Mouse (Mus musculus): ENCODE results near the gene Prr14. TPM values are rescaled to one million over a fixed set of nuclear protein-coding genes. Genes with fewer than 3 reads are reported as not detected.
"Not testable (repeated sequence)": the region's sequence is repeated elsewhere in the genome, so short reads cannot be mapped to it uniquely, and the experiment has no call there.

The Prr14 gene
- polyA plus RNA-seq, 1 experiment from 2014 or later: 44.7 TPM

DNA sequence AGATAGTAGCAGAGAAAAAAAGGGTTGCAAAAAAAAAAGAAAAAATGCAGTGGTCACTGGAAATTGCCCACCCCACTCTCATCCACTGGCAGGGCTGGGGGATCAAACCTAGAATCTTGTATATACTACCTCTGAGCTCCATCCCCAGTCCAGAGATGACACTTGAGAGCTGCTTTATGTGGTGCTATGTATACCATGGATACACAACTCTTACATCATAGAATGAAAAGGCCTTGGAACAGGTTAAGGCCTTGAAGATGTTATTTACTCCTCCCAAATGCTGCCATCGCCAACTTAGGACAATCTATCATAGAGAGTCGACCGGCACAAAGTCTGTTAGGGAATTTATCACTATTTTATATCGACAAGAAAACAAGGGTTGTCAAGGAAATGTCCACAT lies 17.4 kb downstream of the Prr14 start:
- Histone ChIP-seq H3K9ac (ENCODE audit: low read length) (no peak overlapping the region), H3K36me3 (ENCODE audit: control insufficient read depth, insufficient read depth, low read length) (peaks cover 56% of the 10 kb centered on the region), H3K4me3 (ENCODE audit: low read depth, low read length) (no peak overlapping the region; the same call in 1 of the 2 replicates)

DNA sequence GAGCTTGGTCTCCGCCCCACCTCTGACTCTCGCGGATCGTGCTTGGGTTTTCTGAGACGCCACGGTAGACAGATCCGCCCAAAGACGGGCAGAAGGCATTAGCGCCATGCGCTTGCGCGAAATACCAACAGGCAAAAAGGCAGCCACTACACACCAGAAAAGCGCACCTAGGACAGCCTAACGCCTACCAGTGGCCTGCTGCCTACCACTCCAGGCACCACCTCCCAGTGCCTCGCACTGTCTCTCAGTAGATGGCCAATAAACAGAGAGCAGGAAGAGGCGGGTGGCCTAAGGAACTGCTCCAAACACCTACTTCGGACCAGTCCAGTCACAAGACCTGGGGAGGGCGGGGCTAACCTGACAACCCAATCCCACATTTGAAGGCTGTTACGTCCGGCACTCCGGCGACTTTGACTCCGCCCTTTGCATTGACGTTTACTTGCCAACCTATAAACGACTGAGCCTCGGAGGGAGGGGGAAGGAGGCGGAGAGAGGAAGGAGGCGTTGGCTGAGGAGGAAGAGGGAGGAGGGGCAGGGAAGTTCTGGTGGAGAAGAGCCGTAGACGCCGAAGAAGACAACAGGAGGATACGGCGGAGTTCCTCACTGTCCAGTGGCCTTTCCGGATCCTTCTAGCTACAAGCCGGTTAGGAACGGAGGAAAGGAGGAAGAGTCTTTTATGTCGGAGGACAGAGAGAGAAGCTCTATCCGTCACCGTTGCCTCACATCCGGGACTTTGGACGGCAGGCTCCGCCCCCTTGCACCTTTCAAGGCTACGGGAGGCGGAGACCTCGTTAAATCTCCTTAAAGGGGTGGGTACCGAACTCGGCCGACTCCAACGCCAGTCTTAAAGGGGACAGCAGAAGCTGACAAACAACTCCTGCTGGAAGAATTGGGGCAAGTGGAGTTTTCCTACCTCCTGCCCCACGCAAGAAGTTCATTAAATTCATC lies 18.6 kb downstream of the Prr14 start:
- H3K9me3 ChIP-seq (replicated peaks; ENCODE audit: control insufficient read depth, low read length): no peaks in the 10 kb centered on the region
- no peaks in the 10 kb centered on the region for H3K27me3 ChIP-seq (replicated peaks; ENCODE audit: control insufficient read depth, insufficient read depth, low read length)
- H3K4me1 ChIP-seq (ENCODE audit: control insufficient read depth, insufficient read depth, low read length): peaks cover 22% of the 10 kb centered on the region
- peak overlapping the region; percentile 96 for H3K9ac ChIP-seq (ENCODE audit: low read length)
- under 1% methylated on average over 50 of the region's 50 CpGs for WGBS
- peak; percentile 99 for DNase-seq (ENCODE audit: low spot score)
- peak overlapping the region; percentile 96 for H3K27ac ChIP-seq (ENCODE audit: low read depth, low read length)
- peaks cover 67% of the 10 kb centered on the region for H3K36me3 ChIP-seq (ENCODE audit: control insufficient read depth, insufficient read depth, low read length)
- ATAC-seq: peak; percentile 91
- peak overlapping the region; percentile 98 for H3K4me3 ChIP-seq (ENCODE audit: low read depth, low read length)
- peak overlapping the region; percentile 99 for H3K4me2 ChIP-seq (ENCODE audit: low read length)

More for the DNA sequence above, 17.4 kb downstream of the Prr14 start:
- Histone ChIP-seq H3K4me1 (ENCODE audit: control insufficient read depth, insufficient read depth, low read length) (peaks cover 28% of the 10 kb centered on the region), H3K27ac (ENCODE audit: low read depth, low read length) (0 out of 2 replicates have a peak overlapping the region, but pooled peaks have one; percentile 96), H3K27me3 (replicated peaks; ENCODE audit: control insufficient read depth, insufficient read depth, low read length) (no peaks in the 10 kb centered on the region), H3K9me3 (replicated peaks; ENCODE audit: control insufficient read depth, low read length) (no peaks in the 10 kb centered on the region), H3K4me2 (ENCODE audit: low read length) (peak overlapping the region; percentile 99; the same call in 1 of the 2 replicates)
- DNase-seq (ENCODE audit: low spot score): no peak
- 86% methylated on average over 4 of the region's 4 CpGs for WGBS
- ATAC-seq: no peak

DNA sequence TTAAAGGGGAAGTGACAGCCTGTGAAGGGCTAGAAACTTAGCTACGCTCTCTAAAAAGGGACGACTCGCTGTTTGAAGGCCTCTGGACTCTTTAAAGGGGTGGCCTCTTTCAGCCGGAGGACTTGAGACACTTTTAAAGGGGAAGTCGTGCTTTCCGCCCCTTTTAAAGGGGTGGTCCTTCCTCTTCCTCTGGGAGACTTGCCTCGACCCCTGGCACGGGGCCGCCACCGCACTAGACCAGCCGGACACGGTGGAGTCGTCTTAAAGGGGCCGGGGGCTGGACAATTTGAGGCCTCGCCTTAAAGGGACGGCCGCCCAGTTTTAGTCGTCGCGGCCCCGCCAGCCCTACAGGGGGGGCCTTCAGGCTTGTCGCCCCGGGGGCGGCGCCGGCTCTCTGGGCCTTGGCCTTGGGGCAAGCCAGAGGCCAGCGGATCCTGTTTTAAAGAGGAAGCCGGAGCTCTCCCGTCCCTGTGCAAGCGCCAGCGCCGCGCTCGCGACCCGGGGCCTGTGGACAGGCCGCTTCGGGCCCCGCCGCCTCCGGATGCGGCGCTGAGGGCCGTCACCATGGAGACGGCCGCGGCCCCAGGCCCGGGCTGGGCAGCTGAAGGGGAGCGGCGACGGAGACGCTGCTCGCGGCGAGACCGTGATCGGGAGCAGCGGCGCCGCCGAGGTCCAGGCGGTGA lies 19.4 kb downstream of the Prr14 start, which contains the start of gene Fbrs:
TSS of gene Fbrs (plus strand) at position 565 of the 683 bp plus-strand sequence.
- Histone ChIP-seq H3K27ac (ENCODE audit: low read depth, low read length) (peak within 1 kb of the TSS; percentile 96), H3K27me3 (replicated peaks; ENCODE audit: control insufficient read depth, insufficient read depth, low read length) (no peaks in the 10 kb centered on the region), H3K9ac (ENCODE audit: low read length) (peak within 1 kb of the TSS; percentile 96), H3K36me3 (ENCODE audit: control insufficient read depth, insufficient read depth, low read length) (peaks cover 69% of the 10 kb centered on the region), H3K4me3 (ENCODE audit: low read depth, low read length) (peak within 1 kb of the TSS; percentile 98), H3K4me2 (ENCODE audit: low read length) (peak within 1 kb of the TSS; percentile 99), H3K4me1 (ENCODE audit: control insufficient read depth, insufficient read depth, low read length) (peaks cover 22% of the 10 kb centered on the region), H3K9me3 (replicated peaks; ENCODE audit: control insufficient read depth, low read length) (no peaks in the 10 kb centered on the region)
- DNase-seq (ENCODE audit: low spot score) (peak; percentile 98), ATAC-seq (peak; percentile 77)
- under 1% methylated on average over 48 of the region's 62 CpGs for WGBS

DNA sequence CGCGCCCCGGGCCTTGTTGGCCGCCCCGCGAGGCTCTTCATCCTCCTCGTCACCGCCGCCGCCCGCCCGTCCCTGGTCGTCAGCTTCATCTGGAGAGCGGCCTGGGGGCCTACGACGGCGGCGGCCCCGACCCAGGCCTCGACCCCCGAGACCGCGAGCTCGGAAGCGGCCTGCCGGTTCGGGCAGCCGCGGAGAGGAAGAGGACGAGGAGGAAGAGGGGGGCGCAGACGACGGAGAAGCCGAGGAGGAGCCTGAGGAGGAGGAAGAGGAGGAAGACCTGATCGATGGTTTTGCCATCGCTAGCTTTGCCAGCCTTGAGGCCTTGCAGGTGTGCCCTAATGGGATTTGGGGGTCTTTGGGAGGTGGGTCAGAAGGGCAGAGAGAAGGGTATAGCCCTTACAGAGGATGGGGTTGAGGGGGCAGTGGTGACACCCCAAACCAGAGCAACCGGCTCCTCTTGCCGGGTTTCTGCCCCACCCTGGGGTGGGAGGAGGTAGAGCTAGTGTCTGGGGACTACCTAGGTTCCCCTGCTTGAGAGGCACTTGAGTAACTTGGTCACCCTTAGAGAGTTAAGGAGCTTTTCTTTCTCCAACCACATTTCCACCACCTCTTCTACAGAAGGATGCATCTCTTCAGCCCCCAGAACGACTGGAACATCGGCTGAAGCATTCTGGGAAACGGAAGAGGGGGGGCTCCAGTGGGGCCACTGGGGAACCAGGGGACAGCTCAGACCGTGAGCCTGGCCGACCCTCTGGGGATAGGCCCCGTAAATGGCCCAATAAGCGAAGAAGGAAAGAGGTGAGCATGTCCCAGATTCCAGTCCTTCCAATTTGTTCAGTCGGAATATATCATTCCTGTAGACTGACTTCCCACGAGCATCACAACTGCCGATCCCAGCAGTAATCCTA lies 20.2 kb downstream of the Prr14 start:
- ATAC-seq: no peak
- Histone ChIP-seq H3K36me3 (ENCODE audit: control insufficient read depth, insufficient read depth, low read length) (peaks cover 69% of the 10 kb centered on the region), H3K9me3 (replicated peaks; ENCODE audit: control insufficient read depth, low read length) (no peaks in the 10 kb centered on the region), H3K9ac (ENCODE audit: low read length) (peak overlapping the region; percentile 96), H3K4me2 (ENCODE audit: low read length) (peak overlapping the region; percentile 99), H3K27me3 (replicated peaks; ENCODE audit: control insufficient read depth, insufficient read depth, low read length) (no peaks in the 10 kb centered on the region), H3K4me1 (ENCODE audit: control insufficient read depth, insufficient read depth, low read length) (peaks cover 22% of the 10 kb centered on the region), H3K4me3 (ENCODE audit: low read depth, low read length) (peak overlapping the region; percentile 98), H3K27ac (ENCODE audit: low read depth, low read length) (peak overlapping the region; percentile 96)
- 4% methylated on average over 47 of the region's 48 CpGs for WGBS
- DNase-seq (ENCODE audit: low spot score): no peak

DNA sequence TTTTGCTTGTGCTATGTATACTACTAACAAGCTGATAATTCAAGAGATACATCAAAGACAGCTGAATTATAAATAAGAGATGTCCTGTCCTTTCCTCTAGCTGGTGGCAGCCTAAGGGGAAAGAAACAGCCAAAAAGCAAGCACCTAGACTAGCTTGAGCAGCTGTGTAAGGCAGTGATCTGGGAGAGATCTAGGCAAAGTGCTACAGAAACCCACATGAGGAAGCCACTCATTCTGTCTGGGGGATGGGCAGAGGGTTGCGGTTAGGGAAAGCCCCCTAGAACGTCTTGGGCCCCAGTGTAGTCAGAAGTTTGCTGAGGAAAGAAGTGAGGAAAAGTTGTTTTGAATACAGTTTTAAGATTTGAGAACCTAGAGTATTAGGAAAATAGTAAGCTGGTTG lies 20.9 kb downstream of the Prr14 start:
- H3K27me3 ChIP-seq (replicated peaks; ENCODE audit: control insufficient read depth, insufficient read depth, low read length): no peaks in the 10 kb centered on the region
- peak overlapping the region; percentile 98 for H3K4me3 ChIP-seq (ENCODE audit: low read depth, low read length)
- peak overlapping the region; percentile 99 for H3K4me2 ChIP-seq (ENCODE audit: low read length)
- no peaks in the 10 kb centered on the region for H3K9me3 ChIP-seq (replicated peaks; ENCODE audit: control insufficient read depth, low read length)
- WGBS: 82% methylated on average over 2 of the region's 2 CpGs
- H3K27ac ChIP-seq (ENCODE audit: low read depth, low read length): no peak overlapping the region
- no peak for ATAC-seq
- peak overlapping the region; percentile 96 for H3K9ac ChIP-seq (ENCODE audit: low read length)
- DNase-seq (ENCODE audit: low spot score): no peak
- H3K36me3 ChIP-seq (ENCODE audit: control insufficient read depth, insufficient read depth, low read length): peaks cover 69% of the 10 kb centered on the region
- peaks cover 22% of the 10 kb centered on the region for H3K4me1 ChIP-seq (ENCODE audit: control insufficient read depth, insufficient read depth, low read length)

DNA sequence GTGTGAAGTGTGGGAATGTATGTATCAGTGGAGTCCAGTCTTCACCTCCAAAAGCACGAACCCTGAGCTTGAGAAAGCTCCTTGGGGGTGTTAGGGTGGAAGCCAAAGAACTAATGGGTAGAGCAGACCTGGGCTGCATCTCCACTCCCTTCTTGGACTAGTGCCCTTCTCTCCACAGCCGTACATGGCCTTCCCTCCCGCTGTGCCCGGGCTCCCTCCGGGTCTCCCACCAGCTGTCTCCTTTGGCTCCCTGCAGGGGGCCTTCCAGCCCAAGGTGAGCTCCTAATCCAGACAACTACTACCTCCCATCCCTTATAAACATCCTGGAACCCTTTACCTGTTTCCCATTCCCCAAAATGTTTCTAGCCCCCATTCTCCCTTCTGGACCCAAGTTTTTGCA lies 26.0 kb downstream of the Prr14 start:
- WGBS: 88% methylated on average over 5 of the region's 5 CpGs
- no peak overlapping the region for H3K27ac ChIP-seq (ENCODE audit: low read depth, low read length)
- H3K27me3 ChIP-seq (replicated peaks; ENCODE audit: control insufficient read depth, insufficient read depth, low read length): no peaks in the 10 kb centered on the region
- ATAC-seq (no peak), DNase-seq (ENCODE audit: low spot score) (no peak)
- H3K4me2 ChIP-seq (ENCODE audit: low read length): no peak overlapping the region
- H3K9me3 ChIP-seq (replicated peaks; ENCODE audit: control insufficient read depth, low read length): no peaks in the 10 kb centered on the region
- peaks cover 96% of the 10 kb centered on the region for H3K36me3 ChIP-seq (ENCODE audit: control insufficient read depth, insufficient read depth, low read length)
- peaks cover 7% of the 10 kb centered on the region; the same call in 1 of the 2 replicates for H3K4me1 ChIP-seq (ENCODE audit: control insufficient read depth, insufficient read depth, low read length)
- H3K4me3 ChIP-seq (ENCODE audit: low read depth, low read length): no peak overlapping the region
- no peak overlapping the region for H3K9ac ChIP-seq (ENCODE audit: low read length)

DNA sequence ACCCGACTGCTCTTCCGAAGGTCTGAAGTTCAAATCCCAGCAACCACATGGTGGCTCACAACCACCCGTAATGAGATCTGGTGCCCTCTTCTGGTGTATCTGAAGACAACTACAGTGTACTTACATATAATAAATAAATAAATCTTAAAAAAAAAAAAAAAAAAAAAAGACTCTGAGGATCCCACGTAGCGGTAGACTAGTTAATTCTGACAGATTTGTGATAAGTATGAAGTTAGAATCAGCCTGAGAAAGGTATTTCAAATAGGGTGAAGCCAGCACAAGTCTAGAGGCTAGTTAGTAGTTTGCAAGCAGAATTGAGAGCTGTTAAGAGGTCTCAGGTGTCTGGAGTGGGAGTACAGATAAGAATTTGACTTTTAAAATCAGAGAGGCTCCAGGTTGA lies 29.0 kb downstream of the Prr14 start:
- ATAC-seq; H3K27ac ChIP-seq (ENCODE audit: low read depth, low read length); H3K9me3 ChIP-seq (replicated peaks; ENCODE audit: control insufficient read depth, low read length); DNase-seq (ENCODE audit: low spot score); H3K9ac ChIP-seq (ENCODE audit: low read length); H3K4me2 ChIP-seq (ENCODE audit: low read length); H3K4me3 ChIP-seq (ENCODE audit: low read depth, low read length); H3K4me1 ChIP-seq (ENCODE audit: control insufficient read depth, insufficient read depth, low read length); H3K27me3 ChIP-seq (replicated peaks; ENCODE audit: control insufficient read depth, insufficient read depth, low read length): not testable (repeated sequence)
- peaks cover 86% of the 10 kb centered on the region for H3K36me3 ChIP-seq (ENCODE audit: control insufficient read depth, insufficient read depth, low read length)
- 91% methylated on average over 4 of the region's 5 CpGs for WGBS

DNA sequence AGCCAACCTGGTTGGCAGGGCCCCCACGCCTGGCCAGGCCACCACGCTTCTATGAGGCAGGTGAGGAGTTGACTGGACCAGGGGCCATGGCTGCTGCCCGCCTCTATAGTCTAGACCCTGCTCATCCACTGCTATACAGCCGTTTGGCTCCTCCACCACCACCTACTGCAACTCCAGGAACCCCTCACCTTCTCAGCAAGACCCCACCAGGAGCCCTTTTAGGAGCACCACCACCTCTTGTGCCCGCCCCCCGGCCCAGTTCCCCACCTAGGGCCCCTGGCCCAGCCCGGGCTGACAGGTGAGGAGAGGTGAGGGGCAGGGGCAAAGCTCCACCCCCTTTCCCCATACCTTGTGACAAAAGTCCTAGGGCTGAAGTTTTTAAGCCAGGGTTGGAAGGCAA lies 30.6 kb downstream of the Prr14 start:
- Histone ChIP-seq H3K27ac (ENCODE audit: low read depth, low read length) (no peak overlapping the region), H3K4me1 (ENCODE audit: control insufficient read depth, insufficient read depth, low read length) (no peaks in the 10 kb centered on the region), H3K9ac (ENCODE audit: low read length) (no peak overlapping the region), H3K27me3 (replicated peaks; ENCODE audit: control insufficient read depth, insufficient read depth, low read length) (no peaks in the 10 kb centered on the region), H3K9me3 (replicated peaks; ENCODE audit: control insufficient read depth, low read length) (no peaks in the 10 kb centered on the region), H3K4me2 (ENCODE audit: low read length) (no peak overlapping the region), H3K36me3 (ENCODE audit: control insufficient read depth, insufficient read depth, low read length) (peaks cover 70% of the 10 kb centered on the region), H3K4me3 (ENCODE audit: low read depth, low read length) (no peak overlapping the region)
- DNase-seq (ENCODE audit: low spot score) (no peak), ATAC-seq (no peak)
- 96% methylated on average over 7 of the region's 7 CpGs for WGBS
